In genomic region chr5:114444368-114444692, GRCm38 (mm10) we compare ENCODE assay signal across 8 mouse cellular contexts. TPM values are rescaled to one million over a fixed set of nuclear protein-coding genes. Genes with fewer than 3 reads are reported as not detected.
A peak's percentile ranks its signal among the peaks of the same experiment; 100 is the strongest.
DNase-seq lines count a peak whose midpoint lies in the region; ATAC-seq and TF ChIP-seq lines count a peak whose summit lies in the region.

No protein-coding gene starts in this region.

- no peak for TF ChIP-seq CTCF in lung, adult 2 months (IDR thresholded peaks at IDR 0.05; ENCODE audit: insufficient read depth, low read length)

- peak overlapping the region; percentile 77 for H3K4me2 ChIP-seq in embryonic facial prominence, embryonic 13.5 days
- peak overlapping the region; percentile 88 for H3K4me2 ChIP-seq in intestine, embryonic 16.5 days (ENCODE audit: low read depth, low read length)
- peak overlapping the region; percentile 91 for H3K4me2 ChIP-seq in neural tube, embryonic 13.5 days

- H3K36me3 ChIP-seq in embryonic facial prominence, embryonic 13.5 days: peaks cover 31% of the 10 kb centered on the region
- H3K36me3 ChIP-seq in intestine, embryonic 16.5 days (ENCODE audit: control insufficient read depth, insufficient read depth, low read length): 0 out of 2 replicates have a peak, but pooled peaks cover 5% of the 10 kb centered on the region
- H3K36me3 ChIP-seq in neural tube, embryonic 13.5 days: peaks cover 20% of the 10 kb centered on the region; the same call in 1 of the 2 replicates

- no peaks in the 10 kb centered on the region; the same call in 1 of the 2 replicates for H3K4me1 ChIP-seq in lung, adult 2 months (ENCODE audit: control insufficient read depth, insufficient read depth, low read length)
- H3K4me1 ChIP-seq in embryonic facial prominence, embryonic 13.5 days: peaks cover 24% of the 10 kb centered on the region
- peaks cover 17% of the 10 kb centered on the region for H3K4me1 ChIP-seq in intestine, embryonic 16.5 days (ENCODE audit: control insufficient read depth, insufficient read depth, low read length)
- peaks cover 17% of the 10 kb centered on the region for H3K4me1 ChIP-seq in neural tube, embryonic 13.5 days (replicated peaks)

- H3K9me3 ChIP-seq in embryonic facial prominence, embryonic 13.5 days: no peaks in the 10 kb centered on the region
- H3K9me3 ChIP-seq in intestine, embryonic 16.5 days (ENCODE audit: control insufficient read depth, low read length): no peaks in the 10 kb centered on the region
- no peaks in the 10 kb centered on the region for H3K9me3 ChIP-seq in neural tube, embryonic 13.5 days

- WGBS in lung, adult 2 months: under 1% methylated on average over 21 of the region's 21 CpGs
- WGBS in embryonic facial prominence, embryonic 13.5 days: under 1% methylated on average over 21 of the region's 21 CpGs
- WGBS in intestine, embryonic 16.5 days: 0% methylated on average over 21 of the region's 21 CpGs
- WGBS in neural tube, embryonic 13.5 days: under 1% methylated on average over 21 of the region's 21 CpGs

- H3K4me3 ChIP-seq in lung, adult 2 months (replicated peaks; ENCODE audit: extremely low read depth, low read depth, low read length): peak overlapping the region; percentile 74
- H3K4me3 ChIP-seq in embryonic facial prominence, embryonic 13.5 days: peak overlapping the region; percentile 83
- H3K4me3 ChIP-seq in intestine, embryonic 16.5 days (ENCODE audit: low read length): peak overlapping the region; percentile 93
- peak overlapping the region; percentile 83 for H3K4me3 ChIP-seq in neural tube, embryonic 13.5 days

- no peak for DNase-seq in lung, adult 2 months
- DNase-seq in lung, postnatal 10 days: no peak
- no peak for DNase-seq in adrenal gland, adult 8-10 months
- DNase-seq in adrenal gland, adult (ENCODE audit: inconsistent age in 2 of 2, low spot score in 1 of 2): no peak
- no peak for DNase-seq in spleen, postnatal 4 days (ENCODE audit: low spot score in 2 of 2)

- peak overlapping the region; percentile 88 for H3K9ac ChIP-seq in embryonic facial prominence, embryonic 13.5 days
- peak overlapping the region; percentile 89 for H3K9ac ChIP-seq in intestine, embryonic 16.5 days (ENCODE audit: low read depth, low read length)
- peak overlapping the region; percentile 83 for H3K9ac ChIP-seq in neural tube, embryonic 13.5 days

- H3K27me3 ChIP-seq in embryonic facial prominence, embryonic 13.5 days: no peaks in the 10 kb centered on the region
- H3K27me3 ChIP-seq in intestine, embryonic 16.5 days (replicated peaks; ENCODE audit: control insufficient read depth, insufficient read depth, low read length): no peaks in the 10 kb centered on the region
- no peaks in the 10 kb centered on the region for H3K27me3 ChIP-seq in neural tube, embryonic 13.5 days

- TF ChIP-seq POLR2A in lung, adult 2 months (IDR thresholded peaks at IDR 0.05; ENCODE audit: borderline replicate concordance, extremely low read depth, low read depth, low read length): no peak

- 0 out of 2 replicates have a peak overlapping the region, but pooled peaks have one; percentile 2 for H3K27ac ChIP-seq in embryonic facial prominence, embryonic 13.5 days
- H3K27ac ChIP-seq in intestine, embryonic 16.5 days (ENCODE audit: low read length): peak overlapping the region; percentile 54; the same call in 1 of the 2 replicates
- H3K27ac ChIP-seq in neural tube, embryonic 13.5 days (replicated peaks): 0 out of 2 replicates have a peak overlapping the region, but pooled peaks have one; percentile 23

- ATAC-seq in embryonic facial prominence, embryonic 13.5 days (ENCODE audit: insufficient number of reproducible peaks, insufficient read depth, low FRiP score, low TSS enrichment, low read depth): no peak; the same call in 1 of the 2 replicates
- ATAC-seq in intestine, embryonic 16.5 days: no peak
- ATAC-seq in neural tube, embryonic 13.5 days (ENCODE audit: low read depth): peak; percentile 63

RNA-seq across cellular contexts. Expression of gene Mvk, which starts 0.3 kb away (rescaled TPM):
- 44.7 and 52.1 TPM in 2 replicates for polyA plus RNA-seq in lung, adult 2 months (2012; rRNA removed)
- polyA plus RNA-seq in embryonic facial prominence, embryonic 13.5 days (2015; fragmentation: Nextera tagmentation; extraction: Ambion mirVana): 42.4 and 49.0 TPM in 2 replicates
- polyA plus RNA-seq in intestine, embryonic 16.5 days (2015; fragmentation: Nextera tagmentation; extraction: Ambion mirVana): 61.0 and 61.7 TPM in 2 replicates
- 50.5 and 57.5 TPM in 2 replicates for polyA plus RNA-seq in neural tube, embryonic 13.5 days (2015; fragmentation: Nextera tagmentation; extraction: Ambion mirVana)
- total RNA-seq in adrenal gland, adult 8-10 months (2022): 10 to 100 TPM; 31.6 to 45.5 (median 37.1) TPM

RNA-seq across cellular contexts. Expression of gene Mmab, which starts 0.5 kb away (rescaled TPM):
- polyA plus RNA-seq in lung, adult 2 months (2012; rRNA removed): 12.8 and 15.7 TPM in 2 replicates
- 32.1 and 33.1 TPM in 2 replicates for polyA plus RNA-seq in embryonic facial prominence, embryonic 13.5 days (2015; fragmentation: Nextera tagmentation; extraction: Ambion mirVana)
- 30.4 and 34.6 TPM in 2 replicates for polyA plus RNA-seq in intestine, embryonic 16.5 days (2015; fragmentation: Nextera tagmentation; extraction: Ambion mirVana)
- polyA plus RNA-seq in neural tube, embryonic 13.5 days (2015; fragmentation: Nextera tagmentation; extraction: Ambion mirVana): 25.2 and 28.2 TPM in 2 replicates
- 10 to 100 TPM; 20.0 to 30.0 (median 24.4) TPM for total RNA-seq in adrenal gland, adult 8-10 months (2022)

Comparison
In these comparisons a context has a peak if more than half of its experiments do, and no peak if none do; other contexts are left out.
1. H3K27ac ChIP-seq: peak in every context shown above with its lines; median percentile 54 in intestine, embryonic 16.5 days; 23 in neural tube, embryonic 13.5 days; 2 in embryonic facial prominence, embryonic 13.5 days.